14 mouse cellular contexts compared by ENCODE assay signal in the genomic region with DNA sequence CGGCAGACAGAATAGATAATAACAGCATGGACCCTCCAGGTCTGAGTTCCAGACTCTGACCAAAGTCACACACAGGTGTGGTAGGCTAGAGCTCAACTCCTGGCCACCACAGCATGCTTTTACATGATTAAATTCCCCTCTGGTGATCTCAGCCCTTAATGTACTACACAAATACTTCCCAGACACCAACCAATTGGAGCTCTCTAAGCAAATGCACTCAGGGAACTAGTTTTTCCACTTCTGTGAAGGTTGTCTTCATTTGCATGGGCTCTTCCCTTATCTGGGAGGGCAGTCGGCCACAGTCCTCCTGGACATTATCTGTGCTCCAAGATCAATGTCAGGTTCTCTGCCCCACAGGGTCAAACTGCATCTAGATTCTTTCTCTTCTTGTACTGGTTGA.
"Had no signal": no experiment of that assay in that cellular context is flagged by ENCODE, and none has a peak within 500 bp of the region (broad histone marks: within the 10 kb centered on the region; RNA-seq: fewer than 3 reads in every experiment).

No protein-coding gene starts in this region.

- H3K4me1 ChIP-seq: kidney, embryonic 15.5 days; limb, embryonic 10.5 days; liver, embryonic 12.5 days; midbrain, embryonic 12.5 days; neural tube, embryonic 13.5 days had no signal

- DNase-seq: kidney, adult 18-20 months; kidney, postnatal 25 days; right cerebral cortex, postnatal 14 days; thymus, adult 18-20 months had no signal

- H3K9ac ChIP-seq: hindbrain, embryonic 14.5 days; kidney, embryonic 15.5 days; liver, embryonic 12.5 days; midbrain, embryonic 12.5 days; neural tube, embryonic 13.5 days had no signal

- H3K36me3 ChIP-seq: kidney, embryonic 15.5 days; limb, embryonic 10.5 days; liver, embryonic 12.5 days; midbrain, embryonic 12.5 days; neural tube, embryonic 13.5 days had no signal

- H3K27me3 ChIP-seq: kidney, embryonic 15.5 days; liver, embryonic 12.5 days; megakaryocyte, embryonic 14.5 days; midbrain, embryonic 12.5 days; neural tube, embryonic 13.5 days had no signal

- H3K27ac ChIP-seq: hindbrain, embryonic 14.5 days; kidney, embryonic 15.5 days; left cerebral cortex, adult 2 months; limb, embryonic 10.5 days; liver, embryonic 12.5 days; macrophage; midbrain, embryonic 12.5 days; neural tube, embryonic 13.5 days had no signal

- H3K9me3 ChIP-seq: kidney, embryonic 15.5 days; limb, embryonic 10.5 days; liver, embryonic 12.5 days; neural tube, embryonic 13.5 days had no signal

- H3K4me2 ChIP-seq: hindbrain, embryonic 14.5 days; kidney, embryonic 15.5 days; liver, embryonic 12.5 days; midbrain, embryonic 12.5 days; neural tube, embryonic 13.5 days had no signal

- ATAC-seq: liver, embryonic 12.5 days; midbrain, embryonic 16.5 days had no signal

- H3K4me3 ChIP-seq: kidney, embryonic 15.5 days; left cerebral cortex, adult 2 months; limb, embryonic 10.5 days; liver, embryonic 12.5 days; megakaryocyte, embryonic 14.5 days; midbrain, embryonic 12.5 days; neural tube, embryonic 13.5 days had no signal
